8 mouse cellular contexts compared by ENCODE assay signal in genomic region chr9:24501618-24502017, GRCm38 (mm10). TPM values are rescaled to one million over a fixed set of nuclear protein-coding genes. Genes with fewer than 3 reads are reported as not detected.
DNase-seq lines count a peak whose midpoint lies in the region; ATAC-seq and TF ChIP-seq lines count a peak whose summit lies in the region.

No protein-coding gene starts in this region.

- no peak for DNase-seq in heart, postnatal 25 days (ENCODE audit: low spot score)
- no peak for DNase-seq in frontal cortex, adult 2 months (ENCODE audit: extremely low spot score in 1 of 2, low spot score in 1 of 2)
- no peak for DNase-seq in layer of hippocampus, postnatal 25 days (ENCODE audit: extremely low spot score in 1 of 2, low spot score in 1 of 2)

- TF ChIP-seq POLR2A in ES-Bruce4 (IDR thresholded peaks at IDR 0.05; ENCODE audit: insufficient read depth, low read length) = no peak

- H3K4me1 ChIP-seq in heart, embryonic 14.5 days (ENCODE audit: control insufficient read depth in 2 of 2, insufficient read depth in 2 of 2, low read length in 2 of 2) = peaks cover 4 to 17% of the 10 kb centered on the region in 2 experiments; a peak in 3 of 4 replicates
- H3K4me1 ChIP-seq in ES-Bruce4 (ENCODE audit: control insufficient read depth, insufficient read depth, low read length) = no peaks in the 10 kb centered on the region
- H3K4me1 ChIP-seq in forebrain, embryonic 13.5 days = peaks cover 34% of the 10 kb centered on the region
- H3K4me1 ChIP-seq in liver, embryonic 15.5 days (replicated peaks) = peaks cover 70% of the 10 kb centered on the region

- TF ChIP-seq CTCF in ES-Bruce4 (IDR thresholded peaks at IDR 0.05; ENCODE audit: low read depth, low read length) = peak; percentile 17

- WGBS in heart, embryonic 14.5 days = 52% methylated on average over 2 of the region's 2 CpGs
- 28% methylated on average over 2 of the region's 2 CpGs for WGBS in forebrain, embryonic 13.5 days
- 33% methylated on average over 2 of the region's 2 CpGs for WGBS in liver, embryonic 15.5 days (ENCODE audit: insufficient replicate concordance)

- TF ChIP-seq EP300 in ES-Bruce4 (IDR thresholded peaks at IDR 0.05; ENCODE audit: insufficient read depth, low read depth, low read length) = no peak

- H3K9me3 ChIP-seq in heart, embryonic 14.5 days (ENCODE audit: control insufficient read depth, low read length) = no peaks in the 10 kb centered on the region
- H3K9me3 ChIP-seq in ES-Bruce4 (replicated peaks; ENCODE audit: control insufficient read depth, insufficient read depth, low read length, poor library complexity, severe bottlenecking) = no peaks in the 10 kb centered on the region
- H3K9me3 ChIP-seq in forebrain, embryonic 13.5 days (replicated peaks) = no peaks in the 10 kb centered on the region
- no peaks in the 10 kb centered on the region for H3K9me3 ChIP-seq in liver, embryonic 15.5 days (replicated peaks)

- H3K27me3 ChIP-seq in heart, embryonic 14.5 days (ENCODE audit: control insufficient read depth, insufficient read depth, low read length) = no peaks in the 10 kb centered on the region
- H3K27me3 ChIP-seq in ES-Bruce4 (ENCODE audit: control insufficient read depth, insufficient read depth, low read length, poor library complexity, severe bottlenecking) = no peaks in the 10 kb centered on the region
- no peaks in the 10 kb centered on the region for H3K27me3 ChIP-seq in forebrain, embryonic 13.5 days
- H3K27me3 ChIP-seq in liver, embryonic 15.5 days = no peaks in the 10 kb centered on the region

- no peak overlapping the region for H3K27ac ChIP-seq in heart, embryonic 14.5 days (replicated peaks in 1 of 2; ENCODE audit: control insufficient read depth in 1 of 2, insufficient read depth in 1 of 2, low read depth in 2 of 2, low read length in 2 of 2)
- H3K27ac ChIP-seq in ES-Bruce4 (ENCODE audit: insufficient read depth, low read length) = no peak overlapping the region
- no peak overlapping the region for H3K27ac ChIP-seq in forebrain, embryonic 13.5 days
- H3K27ac ChIP-seq in liver, embryonic 15.5 days (replicated peaks) = peak overlapping the region; percentile 93; the same call in 1 of the 2 replicates

- peak overlapping the region in 1 of 2 experiments; percentile 74; a peak in 3 of 4 replicates for H3K4me3 ChIP-seq in heart, embryonic 14.5 days (ENCODE audit: control insufficient read depth in 1 of 2, insufficient read depth in 1 of 2, low read depth in 1 of 2, low read length in 2 of 2)
- peak overlapping the region; percentile 72; the same call in 1 of the 2 replicates for H3K4me3 ChIP-seq in ES-Bruce4 (ENCODE audit: low read depth, low read length)
- H3K4me3 ChIP-seq in forebrain, embryonic 13.5 days = peak overlapping the region; percentile 73
- H3K4me3 ChIP-seq in liver, embryonic 15.5 days (replicated peaks) = peak overlapping the region; percentile 87

- no peak for ATAC-seq in heart, embryonic 14.5 days (ENCODE audit: insufficient number of reproducible peaks, insufficient read depth, low FRiP score, low read depth)
- ATAC-seq in forebrain, embryonic 13.5 days = no peak
- no peak for ATAC-seq in liver, embryonic 15.5 days (ENCODE audit: insufficient read depth)
- no peak for ATAC-seq in granulocyte monocyte progenitor cell, adult 5-6 weeks (replicated peaks; ENCODE audit: poor library complexity, severe bottlenecking)

- H3K9ac ChIP-seq in heart, embryonic 14.5 days (ENCODE audit: low read length) = peak overlapping the region; percentile 85
- H3K9ac ChIP-seq in ES-Bruce4 (ENCODE audit: low read depth, poor library complexity, severe bottlenecking) = peak overlapping the region; percentile 94
- peak overlapping the region; percentile 86 for H3K9ac ChIP-seq in forebrain, embryonic 13.5 days
- peak overlapping the region; percentile 90 for H3K9ac ChIP-seq in liver, embryonic 15.5 days

- peak overlapping the region; percentile 88 for H3K4me2 ChIP-seq in heart, embryonic 14.5 days (ENCODE audit: low read length)
- peak overlapping the region; percentile 71 for H3K4me2 ChIP-seq in forebrain, embryonic 13.5 days
- peak overlapping the region; percentile 84 for H3K4me2 ChIP-seq in liver, embryonic 15.5 days

- H3K36me3 ChIP-seq in heart, embryonic 14.5 days (ENCODE audit: control insufficient read depth, insufficient read depth, low read length) = no peaks in the 10 kb centered on the region
- H3K36me3 ChIP-seq in ES-Bruce4 (ENCODE audit: control insufficient read depth, insufficient read depth, low read length, poor library complexity, severe bottlenecking) = no peaks in the 10 kb centered on the region
- H3K36me3 ChIP-seq in forebrain, embryonic 13.5 days (ENCODE audit: poor library complexity, severe bottlenecking) = no peaks in the 10 kb centered on the region
- H3K36me3 ChIP-seq in liver, embryonic 15.5 days (replicated peaks) = 0 out of 2 replicates have a peak, but pooled peaks cover 10% of the 10 kb centered on the region

- intact Hi-C loops in heart, postnatal 25 days (cut with DNase I) = no loop called here

RNA-seq across cellular contexts. Expression of gene Dpy19l1, which starts 1.3 kb away (rescaled TPM):
- polyA plus RNA-seq in heart, embryonic 14.5 days (2014; fragmentation: Nextera tagmentation; extraction: Ambion mirVana) = 17.3 and 21.3 TPM in 2 replicates
- total RNA-seq in heart, postnatal 25 days (2021) = 1 to 10 TPM; 7.5 to 9.3 TPM
- 35.5 and 39.7 TPM in 2 replicates for polyA plus RNA-seq in ES-Bruce4 (2011; ENCODE audit: insufficient read depth, insufficient read length, low read depth, missing spikeins)
- 16.3 and 21.1 TPM in 2 replicates for polyA plus RNA-seq in forebrain, embryonic 13.5 days (2015; fragmentation: Nextera tagmentation; extraction: Ambion mirVana)
- polyA plus RNA-seq in liver, embryonic 15.5 days (2015; fragmentation: Nextera tagmentation; extraction: Ambion mirVana) = 12.3 and 13.4 TPM in 2 replicates
- 54.3 and 69.1 TPM in 2 replicates for polyA plus RNA-seq in frontal cortex, adult 2 months (2012; rRNA removed)
- total RNA-seq in granulocyte monocyte progenitor cell, adult 5-6 weeks (2014; fragmentation: Nextera tagmentation) = 42.6 and 45.2 TPM in 2 replicates
- 54.6 and 64.1 TPM in 2 replicates for total RNA-seq in granulocyte monocyte progenitor cell, adult 5-6 weeks (2017)
- 10 to 100 TPM; 35.3 to 41.8 TPM for total RNA-seq in layer of hippocampus, postnatal 25 days (2021)
